Mouse (Mus musculus): ENCODE measurements at regions not wholly inside any gene's neighbourhood (a gene's known extent, or its start where the extent isn't known, plus 50 kb on each side); places are given as distances from the start of the nearest gene placed in this dataset.

- DNase-seq (ENCODE audit: low spot score in 2 of 2), result no peak
These were observed 51.6 kb upstream of the Lrfn2 start for GRCm38 (mm10) chr17:48880590-48880989.

- no peak for DNase-seq (ENCODE audit: low spot score in 2 of 2)
These were observed 50.2 kb upstream of the Lrfn2 start for GRCm38 (mm10) chr17:48881946-48882345.

Measured in gastrocnemius, postnatal 4 days (tissue).